Mouse (Mus musculus): ENCODE data around the gene Wdr31.

DNA sequence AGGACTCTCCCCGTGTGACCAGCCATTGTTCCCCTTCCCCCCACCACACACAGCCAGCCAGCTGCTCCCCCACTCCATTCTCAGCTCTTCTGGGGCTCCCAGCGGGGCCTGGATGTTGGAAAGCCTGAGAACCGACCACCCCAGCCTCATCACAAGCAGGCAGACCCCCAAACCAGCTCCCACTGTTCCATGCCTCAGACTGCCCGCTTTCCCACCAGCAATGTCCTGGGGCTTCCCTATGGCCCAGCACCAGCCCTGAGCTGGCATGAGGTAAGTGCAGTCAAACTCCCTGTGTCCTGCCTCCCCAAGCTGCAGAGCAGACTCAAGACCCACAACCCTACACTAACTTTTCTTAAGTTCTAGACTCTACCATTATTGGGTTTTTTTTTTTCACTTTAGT is 64.6 kb downstream of the Wdr31 start:
- TF ChIP-seq CTCF (conservative IDR thresholded peaks at IDR 0.05; ENCODE audit: insufficient read depth, insufficient read length, low read depth, low read length) (no peak), POLR2A (IDR thresholded peaks at IDR 0.05; ENCODE audit: low read depth, low read length) (no peak)
